Mouse (Mus musculus) heart, postnatal 0 days (tissue): ENCODE measurements around the gene E4f1. TPM values are rescaled to one million over a fixed set of nuclear protein-coding genes. Genes with fewer than 3 reads are reported as not detected.
A peak's percentile ranks its signal among the peaks of the same experiment; 100 is the strongest.
"Not testable (repeated sequence)": the region's sequence is repeated elsewhere in the genome, so short reads cannot be mapped to it uniquely, and the experiment has no call there.

ENCODE experiments used
- ATAC-seq: fragments of 200-750 bp; cut with Nextera tagmentation; 2 replicates; pipeline ENCODE4 v1.8.0; 2017; ENCODE audit warnings: low read depth, moderate number of reproducible peaks, moderate library complexity; ENCODE audit not compliant: insufficient read depth
- DNase-seq: peaks from one replicate; pipeline ENCODE4 v3.0.0-alpha.2; 2016; ENCODE audit warnings: low spot score
- H3K27ac ChIP-seq: fragments of 300-500 bp; sonication (generic); 2 replicates; pipeline ENCODE4 v1.5.1; 2014; ENCODE audit warnings: low read depth, mild to moderate bottlenecking
- H3K27me3 ChIP-seq: fragments of 300-500 bp; sonication (generic); 2 replicates; pipeline ENCODE4 v1.6.1; 2014; ENCODE audit warnings: low read length, mixed read lengths; ENCODE audit not compliant: control insufficient read depth, insufficient read depth
- H3K36me3 ChIP-seq: fragments of 300-500 bp; sonication (generic); replicated peaks from 2 replicates; pipeline ENCODE4 v1.6.1; 2014; ENCODE audit warnings: low read length, mixed read lengths; ENCODE audit not compliant: control insufficient read depth, insufficient read depth
- H3K4me1 ChIP-seq: fragments of 300-500 bp; sonication (generic); 2 replicates; pipeline ENCODE4 v1.6.1; 2014; ENCODE audit warnings: antibody characterized with exemption; ENCODE audit not compliant: control insufficient read depth, insufficient read depth
- H3K4me2 ChIP-seq: fragments of 300-500 bp; sonication (generic); 2 replicates; pipeline ENCODE4 v1.6.1; 2014; ENCODE audit warnings: low read depth, mild to moderate bottlenecking, low read length, moderate library complexity
- H3K4me3 ChIP-seq: fragments of 300-500 bp; sonication (generic); 2 replicates; pipeline ENCODE4 v1.5.1; 2014; ENCODE audit warnings: low read depth, low read length
- H3K9ac ChIP-seq: fragments of 300-500 bp; sonication (generic); replicated peaks from 2 replicates; pipeline ENCODE4 v1.6.1; 2014; ENCODE audit warnings: low read depth, low read length, mixed read lengths
- H3K9me3 ChIP-seq: fragments of 300-500 bp; sonication (generic); replicated peaks from 2 replicates; pipeline ENCODE4 v1.6.1; 2016; ENCODE audit warnings: low read length; ENCODE audit not compliant: control insufficient read depth
- CTCF ChIP-seq: IDR thresholded peaks from 2 replicates; pipeline ENCODE4 v1.5.1; 2016; ENCODE audit warnings: antibody characterized with exemption, control low read depth, low read depth
- EP300 ChIP-seq: IDR thresholded peaks from 2 replicates; pipeline ENCODE4 v1.6.1; 2016; ENCODE audit warnings: antibody characterized with exemption, low read depth
- WGBS: fragments of 180-500 bp; shearing (Covaris S2); extraction: QIAGEN DNeasy Blood & Tissue Kit; methylation state at CpG from one replicate; pipeline ENCODE4 v1.1.7; 2014; 5-methylcytosine and 5-hydroxymethylcytosine counted together
- polyA plus RNA-seq: library from polyadenylated mRNA; unstranded; fragments of >200 nt; fragmentation: Nextera tagmentation; extraction: Ambion mirVana; gene quantifications from 2 replicates; pipeline ENCODE4 v1.2.1, GENCODE M21; 2015
- total RNA-seq: library from RNA; depleted of rRNA; stranded (reverse); fragments of >200 nt; gene quantifications from 2 replicates; pipeline ENCODE4 v1.2.3, GENCODE M21; 2014; ENCODE audit warnings: low replicate concordance

E4f1 gene
- total and polyA plus RNA-seq, 2 experiments from 2014 or later: 17.8 to 20.6 TPM

- Histone ChIP-seq H3K27me3 (no peaks in the 10 kb centered on the region), H3K4me2 (no peak overlapping the region), H3K9ac (no peak overlapping the region), H3K4me3 (no peak overlapping the region), H3K27ac (no peak overlapping the region), H3K4me1 (0 out of 2 replicates have a peak, but pooled peaks cover 3% of the 10 kb centered on the region), H3K9me3 (no peaks in the 10 kb centered on the region), H3K36me3 (no peaks in the 10 kb centered on the region)
- no peak for DNase-seq
- ATAC-seq: no peak
- TF ChIP-seq CTCF (peak; percentile 51), EP300 (no peak)
- WGBS: 79% methylated on average over 2 of the region's 2 CpGs
Observed at GRCm38 (mm10) chr17:24461580-24461979, 8.5 kb downstream of the E4f1 start.

GRCm38 (mm10) chr17:24455523-24456206 lies 14.4 kb downstream of the E4f1 start:
- not testable (repeated sequence) for ATAC-seq

GRCm38 (mm10) chr17:24454756-24455522 lies 15.2 kb downstream of the E4f1 start:
- Histone ChIP-seq H3K4me2 (peak overlapping the region; percentile 69), H3K9me3 (no peaks in the 10 kb centered on the region), H3K4me3 (peak overlapping the region; percentile 85), H3K27me3 (no peaks in the 10 kb centered on the region), H3K36me3 (peaks cover 15% of the 10 kb centered on the region), H3K4me1 (peaks cover 18% of the 10 kb centered on the region), H3K27ac (peak overlapping the region; percentile 97), H3K9ac (peak overlapping the region; percentile 93)
- DNase-seq (peak; percentile 99), ATAC-seq (peak; percentile 94)
- under 1% methylated on average over 64 of the region's 67 CpGs for WGBS
- no peak; the same call in 1 of the 2 replicates for TF ChIP-seq EP300
- peak; percentile 29 for TF ChIP-seq CTCF

More at GRCm38 (mm10) chr17:24455523-24456206, 14.4 kb downstream of the E4f1 start:
- Histone ChIP-seq H3K4me1 (peaks cover 18% of the 10 kb centered on the region), H3K4me3 (0 out of 2 replicates have a peak overlapping the region, but pooled peaks have one; percentile 85), H3K27ac (peak overlapping the region; percentile 49), H3K4me2 (peak overlapping the region; percentile 31; the same call in 1 of the 2 replicates)
- not testable (repeated sequence) for H3K36me3 ChIP-seq, DNase-seq, H3K27me3 ChIP-seq, H3K9ac ChIP-seq, H3K9me3 ChIP-seq
- 53% methylated on average over 10 of the region's 10 CpGs for WGBS

- WGBS: 4% methylated on average over 14 of the region's 14 CpGs
- Histone ChIP-seq H3K4me3 (peak overlapping the region; percentile 85), H3K36me3 (peaks cover 21% of the 10 kb centered on the region), H3K9me3 (no peaks in the 10 kb centered on the region), H3K4me2 (peak overlapping the region; percentile 69), H3K4me1 (peaks cover 18% of the 10 kb centered on the region), H3K27me3 (no peaks in the 10 kb centered on the region), H3K9ac (peak overlapping the region; percentile 93), H3K27ac (peak overlapping the region; percentile 97)
- ATAC-seq (no peak), DNase-seq (no peak)
- no peak for TF ChIP-seq CTCF
- no peak for TF ChIP-seq EP300
Observed at GRCm38 (mm10) chr17:24454218-24454755, 15.8 kb downstream of the E4f1 start.

- H3K4me2 ChIP-seq: 0 out of 2 replicates have a peak overlapping the region, but pooled peaks have one; percentile 69
- no peak overlapping the region for H3K4me3 ChIP-seq
Observed at GRCm38 (mm10) chr17:24453372-24453771, 16.7 kb downstream of the E4f1 start.

More at GRCm38 (mm10) chr17:24453372-24453771, 16.7 kb downstream of the E4f1 start:
- DNase-seq (no peak), ATAC-seq (no peak)
- WGBS: 87% methylated on average over 2 of the region's 2 CpGs
- no peak overlapping the region for H3K9ac ChIP-seq
- H3K9me3 ChIP-seq: no peaks in the 10 kb centered on the region
- peaks cover 18% of the 10 kb centered on the region for H3K4me1 ChIP-seq
- peaks cover 30% of the 10 kb centered on the region for H3K36me3 ChIP-seq
- no peak overlapping the region for H3K27ac ChIP-seq
- H3K27me3 ChIP-seq: no peaks in the 10 kb centered on the region
- TF ChIP-seq CTCF (no peak), EP300 (no peak)
